Comparison of ENCODE assay signal across 10 mouse cellular contexts in the genomic region with DNA sequence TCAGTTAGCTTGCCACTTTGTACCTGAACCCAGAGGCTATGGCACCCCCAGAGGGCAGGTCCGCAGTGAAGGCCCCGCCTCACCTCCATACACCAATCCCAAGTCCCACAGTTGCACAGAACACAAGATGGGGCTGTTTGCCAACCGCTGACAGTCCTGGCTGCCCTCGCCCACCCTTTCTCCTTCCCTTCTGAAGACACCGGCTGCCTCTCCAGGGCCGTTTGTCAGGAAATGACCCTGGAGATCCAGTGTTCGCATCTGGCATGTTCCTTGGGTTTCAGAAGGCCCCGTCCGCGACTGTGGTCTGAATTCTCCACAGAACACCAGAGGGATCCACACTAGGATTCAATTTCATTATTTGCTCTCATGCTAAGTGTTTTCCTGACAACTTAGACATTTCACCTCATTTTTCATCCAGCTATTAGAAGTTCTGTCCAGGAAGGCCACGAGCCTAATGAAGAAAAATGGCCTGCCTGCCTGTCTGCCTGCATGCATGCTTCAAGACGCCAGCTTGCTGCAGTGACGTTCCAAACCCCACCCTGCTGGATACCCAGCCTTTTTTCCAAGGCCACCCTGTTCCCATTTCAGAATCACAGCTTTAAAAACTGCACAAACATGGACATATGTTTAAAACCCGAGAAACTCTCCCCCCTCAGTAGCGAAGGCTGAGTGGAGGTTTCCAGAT. TPM values are rescaled to one million over a fixed set of nuclear protein-coding genes. Genes with fewer than 3 reads are reported as not detected.
DNase-seq lines count a peak whose midpoint lies in the region; ATAC-seq and TF ChIP-seq lines count a peak whose summit lies in the region.
"Had no signal": no experiment of that assay in that cellular context is flagged by ENCODE, and none has a peak within 500 bp of the region (broad histone marks: within the 10 kb centered on the region; RNA-seq: fewer than 3 reads in every experiment).

No protein-coding gene starts in this region.

- no peak overlapping the region for H3K9ac ChIP-seq in forebrain, embryonic 15.5 days (replicated peaks)
- H3K9ac ChIP-seq in forebrain, embryonic 12.5 days = no peak overlapping the region
- H3K9ac ChIP-seq in lung, embryonic 16.5 days (ENCODE audit: low read length) = no peak overlapping the region
- no peak overlapping the region for H3K9ac ChIP-seq in hindbrain, embryonic 15.5 days
- no peak overlapping the region for H3K9ac ChIP-seq in stomach, embryonic 15.5 days
- H3K9ac ChIP-seq: embryonic facial prominence, embryonic 13.5 days; liver, embryonic 13.5 days had no signal

- H3K27ac ChIP-seq in forebrain, embryonic 15.5 days (replicated peaks) = peak overlapping the region; percentile 7; the same call in 1 of the 2 replicates
- no peak overlapping the region for H3K27ac ChIP-seq in forebrain, embryonic 12.5 days
- H3K27ac ChIP-seq in lung, embryonic 16.5 days (ENCODE audit: low read length) = no peak overlapping the region
- peak overlapping the region; percentile 57 for H3K27ac ChIP-seq in hindbrain, embryonic 15.5 days (replicated peaks)
- no peak overlapping the region for H3K27ac ChIP-seq in stomach, embryonic 15.5 days
- H3K27ac ChIP-seq: embryonic facial prominence, embryonic 13.5 days; liver, embryonic 13.5 days had no signal

- TF ChIP-seq CTCF in lung, adult 2 months (IDR thresholded peaks at IDR 0.05; ENCODE audit: insufficient read depth, low read length) = no peak

- H3K36me3 ChIP-seq in forebrain, embryonic 15.5 days = 0 out of 2 replicates have a peak, but pooled peaks cover 3% of the 10 kb centered on the region
- H3K36me3 ChIP-seq in forebrain, embryonic 12.5 days (replicated peaks) = peaks cover 6% of the 10 kb centered on the region
- 0 out of 2 replicates have a peak, but pooled peaks cover 2% of the 10 kb centered on the region for H3K36me3 ChIP-seq in lung, embryonic 16.5 days (ENCODE audit: control insufficient read depth, insufficient read depth, low read length)
- H3K36me3 ChIP-seq in hindbrain, embryonic 15.5 days = 0 out of 2 replicates have a peak, but pooled peaks cover 3% of the 10 kb centered on the region
- no peaks in the 10 kb centered on the region for H3K36me3 ChIP-seq in stomach, embryonic 15.5 days
- H3K36me3 ChIP-seq: embryonic facial prominence, embryonic 13.5 days had no signal

- no peak overlapping the region for H3K4me2 ChIP-seq in forebrain, embryonic 15.5 days (replicated peaks)
- no peak overlapping the region for H3K4me2 ChIP-seq in forebrain, embryonic 12.5 days
- no peak overlapping the region for H3K4me2 ChIP-seq in lung, embryonic 16.5 days (ENCODE audit: low read depth, low read length)
- H3K4me2 ChIP-seq in hindbrain, embryonic 15.5 days = no peak overlapping the region
- no peak overlapping the region for H3K4me2 ChIP-seq in stomach, embryonic 15.5 days
- H3K4me2 ChIP-seq: embryonic facial prominence, embryonic 13.5 days; liver, embryonic 13.5 days had no signal

- ATAC-seq in forebrain, embryonic 15.5 days (replicated peaks) = 0 out of 2 replicates have a peak, but pooled peaks have one; percentile 26
- ATAC-seq in forebrain, embryonic 12.5 days (ENCODE audit: low FRiP score) = no peak
- ATAC-seq in lung, embryonic 16.5 days (ENCODE audit: low read depth) = peak; percentile 77
- ATAC-seq in hindbrain, embryonic 15.5 days (ENCODE audit: low FRiP score, low read depth) = peak; percentile 52
- peak; percentile 41; the same call in 1 of the 2 replicates for ATAC-seq in stomach, embryonic 15.5 days (ENCODE audit: insufficient read depth, low FRiP score, low read depth)
- no peak for ATAC-seq in erythroblast, adult 5-6 weeks (replicated peaks; ENCODE audit: low FRiP score, poor library complexity, severe bottlenecking)

- 78% methylated on average over 15 of the region's 15 CpGs for WGBS in forebrain, embryonic 15.5 days
- 85% methylated on average over 15 of the region's 15 CpGs for WGBS in forebrain, embryonic 12.5 days
- 41% methylated on average over 15 of the region's 15 CpGs for WGBS in lung, embryonic 16.5 days
- WGBS in lung, adult 2 months = 53% methylated on average over 15 of the region's 15 CpGs
- WGBS in hindbrain, embryonic 15.5 days = 45% methylated on average over 15 of the region's 15 CpGs
- 52% methylated on average over 15 of the region's 15 CpGs for WGBS in stomach, embryonic 15.5 days

- no peak overlapping the region for H3K4me3 ChIP-seq in forebrain, embryonic 15.5 days
- no peak overlapping the region for H3K4me3 ChIP-seq in forebrain, embryonic 12.5 days (replicated peaks)
- no peak overlapping the region for H3K4me3 ChIP-seq in lung, embryonic 16.5 days (ENCODE audit: low read length)
- H3K4me3 ChIP-seq in lung, adult 2 months (replicated peaks; ENCODE audit: extremely low read depth, low read depth, low read length) = no peak overlapping the region
- no peak overlapping the region for H3K4me3 ChIP-seq in hindbrain, embryonic 15.5 days
- no peak overlapping the region for H3K4me3 ChIP-seq in stomach, embryonic 15.5 days (replicated peaks)
- H3K4me3 ChIP-seq: embryonic facial prominence, embryonic 13.5 days; liver, embryonic 13.5 days had no signal

- H3K27me3 ChIP-seq in forebrain, embryonic 15.5 days = no peaks in the 10 kb centered on the region
- H3K27me3 ChIP-seq in forebrain, embryonic 12.5 days = no peaks in the 10 kb centered on the region
- no peaks in the 10 kb centered on the region for H3K27me3 ChIP-seq in lung, embryonic 16.5 days (ENCODE audit: control insufficient read depth, insufficient read depth, low read depth, low read length)
- H3K27me3 ChIP-seq in hindbrain, embryonic 15.5 days = no peaks in the 10 kb centered on the region
- no peaks in the 10 kb centered on the region for H3K27me3 ChIP-seq in stomach, embryonic 15.5 days (replicated peaks)
- H3K27me3 ChIP-seq: embryonic facial prominence, embryonic 13.5 days; liver, embryonic 13.5 days had no signal

- H3K9me3 ChIP-seq in forebrain, embryonic 15.5 days = no peaks in the 10 kb centered on the region
- H3K9me3 ChIP-seq in forebrain, embryonic 12.5 days = no peaks in the 10 kb centered on the region
- H3K9me3 ChIP-seq in lung, embryonic 16.5 days (ENCODE audit: control insufficient read depth, low read length) = no peaks in the 10 kb centered on the region
- no peaks in the 10 kb centered on the region for H3K9me3 ChIP-seq in hindbrain, embryonic 15.5 days
- no peaks in the 10 kb centered on the region for H3K9me3 ChIP-seq in stomach, embryonic 15.5 days
- H3K9me3 ChIP-seq: embryonic facial prominence, embryonic 13.5 days; liver, embryonic 13.5 days had no signal

- DNase-seq in lung, adult 2 months = no peak
- DNase-seq in left cerebral cortex, adult 18-20 months (ENCODE audit: low spot score in 2 of 2) = no peak
- DNase-seq: liver, embryonic 13.5 days had no signal

- peaks cover 3% of the 10 kb centered on the region; the same call in 1 of the 2 replicates for H3K4me1 ChIP-seq in forebrain, embryonic 15.5 days
- H3K4me1 ChIP-seq in forebrain, embryonic 12.5 days = no peaks in the 10 kb centered on the region
- H3K4me1 ChIP-seq in lung, embryonic 16.5 days (replicated peaks; ENCODE audit: control insufficient read depth, insufficient read depth, low read length) = peaks cover 4% of the 10 kb centered on the region; the same call in 1 of the 2 replicates
- no peaks in the 10 kb centered on the region for H3K4me1 ChIP-seq in lung, adult 2 months (ENCODE audit: control insufficient read depth, insufficient read depth, low read length)
- peaks cover 13% of the 10 kb centered on the region for H3K4me1 ChIP-seq in hindbrain, embryonic 15.5 days (replicated peaks)
- H3K4me1 ChIP-seq in stomach, embryonic 15.5 days = no peaks in the 10 kb centered on the region
- H3K4me1 ChIP-seq: liver, embryonic 13.5 days had no signal

- TF ChIP-seq POLR2A in lung, adult 2 months (IDR thresholded peaks at IDR 0.05; ENCODE audit: borderline replicate concordance, extremely low read depth, low read depth, low read length) = no peak

RNA-seq across cellular contexts. Expression of a gene that starts 50.2 kb away (rescaled TPM):
- polyA plus RNA-seq in forebrain, embryonic 15.5 days (2015; fragmentation: Nextera tagmentation; extraction: Ambion mirVana) = 32.4 and 37.5 TPM in 2 replicates
- 18.4 and 23.3 TPM in 2 replicates for polyA plus RNA-seq in forebrain, embryonic 12.5 days (2016; fragmentation: Nextera tagmentation; extraction: Ambion mirVana)
- polyA plus RNA-seq in lung, embryonic 16.5 days (2015; fragmentation: Nextera tagmentation; extraction: Ambion mirVana) = 11.9 and 12.9 TPM in 2 replicates
- 4.9 and 5.9 TPM in 2 replicates for polyA plus RNA-seq in lung, adult 2 months (2012; rRNA removed)
- 45.9 and 48.5 TPM in 2 replicates for polyA plus RNA-seq in hindbrain, embryonic 15.5 days (2015; fragmentation: Nextera tagmentation; extraction: Ambion mirVana)
- polyA plus RNA-seq in stomach, embryonic 15.5 days (2015; fragmentation: Nextera tagmentation; extraction: Ambion mirVana) = 24.6 and 28.1 TPM in 2 replicates
- 10 to 100 TPM; 27.6 to 29.3 TPM for total RNA-seq in left cerebral cortex, adult 18-20 months (2021)
- total RNA-seq in erythroblast, adult 5-6 weeks (2015; ENCODE audit: low replicate concordance) = 12.1 and 17.1 TPM in 2 replicates
- total RNA-seq in erythroblast, adult 5-6 weeks (2017; ENCODE audit: low replicate concordance) = 12.3 and 17.8 TPM in 2 replicates

Comparison
In these comparisons a context has a peak if more than half of its experiments do, and no peak if none do; other contexts are left out.
1. ATAC-seq: peak in forebrain, embryonic 15.5 days (single experiment), lung, embryonic 16.5 days (single experiment), hindbrain, embryonic 15.5 days (single experiment) and stomach, embryonic 15.5 days (single experiment); none in forebrain, embryonic 12.5 days (single experiment) and erythroblast, adult 5-6 weeks (single experiment).
2. H3K27ac ChIP-seq: peak in forebrain, embryonic 15.5 days (single experiment) and hindbrain, embryonic 15.5 days (single experiment); none in forebrain, embryonic 12.5 days (single experiment), lung, embryonic 16.5 days (single experiment) and stomach, embryonic 15.5 days (single experiment).